Mouse (Mus musculus): ENCODE data around the gene Ptprk. TPM values are rescaled to one million over a fixed set of nuclear protein-coding genes. Genes with fewer than 3 reads are reported as not detected.

The Ptprk gene
- total RNA-seq, 2 experiments from 2014 or later, result 20.9 to 21.0 TPM

- no peak for DNase-seq
- intact Hi-C loops (cut with DNase I), result no loop called here
Observed at GRCm38 (mm10) chr10:28178876-28179275, 104.3 kb downstream of the Ptprk start.

GRCm38 (mm10) chr10:28182081-28182480, 107.5 kb downstream of the Ptprk start:
- intact Hi-C loops (cut with DNase I), result no loop called here
- DNase-seq, result no peak

- intact Hi-C loops (cut with DNase I), result no loop called here
Observed at GRCm38 (mm10) chr10:28184675-28185074, 110.1 kb downstream of the Ptprk start.

GRCm38 (mm10) chr10:28185326-28185725, 110.7 kb downstream of the Ptprk start:
- no peak for DNase-seq
- intact Hi-C loops (cut with DNase I), result no loop called here

More at GRCm38 (mm10) chr10:28184675-28185074, 110.1 kb downstream of the Ptprk start:
- DNase-seq, result no peak

- no peak for DNase-seq
- intact Hi-C loops (cut with DNase I), result no loop called here
Observed at GRCm38 (mm10) chr10:28186018-28186800, 111.6 kb downstream of the Ptprk start.

GRCm38 (mm10) chr10:28191440-28191839, 116.8 kb downstream of the Ptprk start:
- no peak for DNase-seq
- intact Hi-C loops (cut with DNase I), result no loop called here

- intact Hi-C loops (cut with DNase I), result no loop called here
Observed at GRCm38 (mm10) chr10:28193630-28194029, 119.0 kb downstream of the Ptprk start.

GRCm38 (mm10) chr10:28200609-28201008, 126.0 kb downstream of the Ptprk start:
- no peak for DNase-seq
- intact Hi-C loops (cut with DNase I), result no loop called here

More at GRCm38 (mm10) chr10:28193630-28194029, 119.0 kb downstream of the Ptprk start:
- no peak for DNase-seq

GRCm38 (mm10) chr10:28209394-28209793, 134.8 kb downstream of the Ptprk start:
- intact Hi-C loops (cut with DNase I), result no loop called here
- DNase-seq, result no peak

- DNase-seq, result no peak
- intact Hi-C loops (cut with DNase I), result no loop called here
Observed at GRCm38 (mm10) chr10:28212083-28212482, 137.5 kb downstream of the Ptprk start.

GRCm38 (mm10) chr10:28215153-28215552, 140.5 kb downstream of the Ptprk start:
- intact Hi-C loops (cut with DNase I), result no loop called here
- DNase-seq, result no peak

GRCm38 (mm10) chr10:28223602-28224001, 149.0 kb downstream of the Ptprk start:
- intact Hi-C loops (cut with DNase I), result no loop called here
- no peak for DNase-seq

GRCm38 (mm10) chr10:28224376-28224775, 149.8 kb downstream of the Ptprk start:
- intact Hi-C loops (cut with DNase I), result no loop called here
- no peak for DNase-seq

- intact Hi-C loops (cut with DNase I), result no loop called here
Observed at GRCm38 (mm10) chr10:28225536-28226075, 151.0 kb downstream of the Ptprk start.

GRCm38 (mm10) chr10:28227732-28228131, 153.1 kb downstream of the Ptprk start:
- intact Hi-C loops (cut with DNase I), result no loop called here
- DNase-seq, result no peak

More at GRCm38 (mm10) chr10:28225536-28226075, 151.0 kb downstream of the Ptprk start:
- no peak for DNase-seq

GRCm38 (mm10) chr10:28228208-28228607, 153.6 kb downstream of the Ptprk start:
- intact Hi-C loops (cut with DNase I), result no loop called here
- DNase-seq, result no peak

GRCm38 (mm10) chr10:28232273-28233167, 157.9 kb downstream of the Ptprk start:
- no peak for DNase-seq
- intact Hi-C loops (cut with DNase I), result no loop called here

- intact Hi-C loops (cut with DNase I), result no loop called here
- no peak for DNase-seq
Observed at GRCm38 (mm10) chr10:28249047-28249446, 174.4 kb downstream of the Ptprk start.

GRCm38 (mm10) chr10:28251385-28251784, 176.8 kb downstream of the Ptprk start:
- DNase-seq, result no peak
- intact Hi-C loops (cut with DNase I), result no loop called here

- DNase-seq, result no peak
- intact Hi-C loops (cut with DNase I), result no loop called here
Observed at GRCm38 (mm10) chr10:28260651-28261050, 186.0 kb downstream of the Ptprk start.

- DNase-seq, result no peak
- intact Hi-C loops (cut with DNase I), result no loop called here
Observed at GRCm38 (mm10) chr10:28262159-28262558, 187.5 kb downstream of the Ptprk start.
